Mouse (Mus musculus) olfactory bulb, adult 2 months (tissue): ENCODE measurements around the gene Fosl2. TPM values are rescaled to one million over a fixed set of nuclear protein-coding genes. Genes with fewer than 3 reads are reported as not detected.

ENCODE experiments used
- H3K27ac ChIP-seq: fragments of 200-500 bp; 2 replicates; pipeline ENCODE4 v1.5.1; 2012; ENCODE audit warnings: low read depth, low read length; ENCODE audit not compliant: insufficient read depth
- H3K4me1 ChIP-seq: fragments of 200-500 bp; 2 replicates; pipeline ENCODE4 v1.6.1; 2012; ENCODE audit warnings: low read length; ENCODE audit not compliant: control insufficient read depth, insufficient read depth
- H3K4me3 ChIP-seq: fragments of 200-500 bp; 2 replicates; pipeline ENCODE4 v1.5.1; 2012; ENCODE audit warnings: mild to moderate bottlenecking, low read depth, low read length, moderate library complexity; ENCODE audit not compliant: insufficient read depth
- CTCF ChIP-seq: fragments of 200-500 bp; IDR thresholded peaks from 2 replicates; pipeline ENCODE4 v1.5.1; 2012; ENCODE audit warnings: low read depth, mild to moderate bottlenecking, low read length, moderate library complexity; ENCODE audit not compliant: insufficient read depth
- POLR2A ChIP-seq: fragments of 200-500 bp; IDR thresholded peaks from 2 replicates; pipeline ENCODE4 v1.6.1; 2012; ENCODE audit warnings: mild to moderate bottlenecking, low read depth, low read length, moderate library complexity; ENCODE audit not compliant: insufficient read depth
- WGBS: fragments of 180-500 bp; shearing (Covaris S2); methylation state at CpG from one replicate; pipeline ENCODE4 v1.1.7; 2018; 5-methylcytosine and 5-hydroxymethylcytosine counted together
- polyA plus RNA-seq: library from polyadenylated mRNA; stranded (reverse); fragments of >200 nt; gene quantifications from 2 replicates; pipeline ENCODE4 v1.2.4, GENCODE M21; 2012; ENCODE audit warnings: low replicate concordance; ENCODE audit not compliant: missing spikeins, insufficient read depth, insufficient read length

Gene Fosl2
- polyA plus RNA-seq, 1 experiment, result not detected

DNA sequence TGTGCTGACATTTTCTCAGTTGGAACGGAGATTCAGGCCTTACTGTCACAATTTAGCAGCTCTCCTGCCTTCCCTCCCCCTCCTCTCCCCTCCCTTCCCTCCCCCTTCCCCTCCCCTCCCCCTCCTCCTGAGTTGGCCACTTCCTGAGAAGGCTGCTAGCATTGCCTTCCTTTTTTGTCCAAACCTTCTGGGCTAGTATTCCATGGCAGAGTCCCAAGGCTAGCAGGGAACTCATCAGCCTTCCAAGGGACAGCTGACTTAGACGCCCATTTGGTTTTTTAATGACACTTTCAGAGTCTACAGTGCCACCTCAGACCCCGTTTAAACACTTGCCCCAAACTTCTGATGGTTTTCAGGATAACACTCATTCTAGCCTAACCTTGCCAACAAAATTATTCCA lies 7.7 kb upstream of the Fosl2 start:
- Histone ChIP-seq H3K4me1 (peaks cover 7% of the 10 kb centered on the region; the same call in 1 of the 2 replicates), H3K4me3 (no peak overlapping the region), H3K27ac (no peak overlapping the region)
- TF ChIP-seq CTCF, result no peak
- TF ChIP-seq POLR2A, result no peak
- WGBS, result 69% methylated on average over 3 of the region's 3 CpGs

DNA sequence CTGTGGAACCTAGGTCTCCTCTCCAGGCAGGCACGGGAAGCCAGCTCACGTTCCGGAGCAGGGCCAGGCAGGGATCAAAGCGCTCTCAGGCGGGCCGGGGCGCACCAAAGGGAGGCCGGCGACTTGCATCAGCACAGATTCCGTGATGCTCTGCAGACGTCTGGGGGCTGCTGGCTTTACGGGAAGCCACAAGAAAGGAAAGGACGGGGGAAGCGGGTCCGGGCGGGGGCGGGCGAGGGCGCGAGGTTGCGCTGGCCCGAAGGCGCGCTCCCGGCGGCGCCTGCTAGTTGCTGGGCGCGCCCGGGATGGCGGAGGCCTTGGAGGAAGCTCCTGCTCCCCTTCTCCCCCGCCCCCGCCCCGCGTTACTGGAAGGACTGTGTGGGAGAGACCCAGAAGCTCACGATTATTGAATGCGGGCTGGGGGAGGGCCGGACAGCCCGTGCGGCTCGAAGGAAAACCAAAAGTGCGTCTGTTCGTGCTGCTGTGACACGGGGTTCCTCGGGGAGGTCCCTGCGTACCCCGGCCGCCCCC lies 2.6 kb upstream of the Fosl2 start:
- peak overlapping the region; percentile 42 for H3K4me3 ChIP-seq
- no peak for TF ChIP-seq CTCF
- TF ChIP-seq POLR2A, result no peak
- peaks cover 14% of the 10 kb centered on the region; the same call in 1 of the 2 replicates for H3K4me1 ChIP-seq
- H3K27ac ChIP-seq, result peak overlapping the region; percentile 47; the same call in 1 of the 2 replicates
- 1% methylated on average over 47 of the region's 48 CpGs for WGBS

DNA sequence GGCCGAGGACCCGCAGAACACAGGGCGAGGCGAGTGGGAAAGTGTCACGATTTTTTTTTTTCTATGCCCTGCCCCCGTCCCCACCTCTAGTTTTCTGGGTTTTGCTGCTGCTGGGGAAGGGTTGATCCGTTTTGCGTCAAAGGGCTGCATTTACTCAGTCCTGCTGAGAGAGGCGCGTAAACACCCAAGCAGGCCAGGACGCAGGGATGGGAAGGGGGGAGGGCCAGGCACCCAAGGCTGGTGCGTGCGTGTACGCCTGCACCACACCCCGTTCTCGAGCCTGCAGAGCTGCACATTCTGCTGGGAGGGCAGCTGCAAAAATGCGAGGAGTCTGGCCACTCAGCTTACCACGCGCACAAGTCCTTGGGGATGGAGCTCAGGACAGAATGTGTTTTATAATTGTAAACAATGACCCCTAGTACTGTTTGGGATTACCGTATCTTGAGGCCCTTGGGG lies 2.0 kb upstream of the Fosl2 start:
- WGBS, result under 1% methylated on average over 20 of the region's 20 CpGs

DNA sequence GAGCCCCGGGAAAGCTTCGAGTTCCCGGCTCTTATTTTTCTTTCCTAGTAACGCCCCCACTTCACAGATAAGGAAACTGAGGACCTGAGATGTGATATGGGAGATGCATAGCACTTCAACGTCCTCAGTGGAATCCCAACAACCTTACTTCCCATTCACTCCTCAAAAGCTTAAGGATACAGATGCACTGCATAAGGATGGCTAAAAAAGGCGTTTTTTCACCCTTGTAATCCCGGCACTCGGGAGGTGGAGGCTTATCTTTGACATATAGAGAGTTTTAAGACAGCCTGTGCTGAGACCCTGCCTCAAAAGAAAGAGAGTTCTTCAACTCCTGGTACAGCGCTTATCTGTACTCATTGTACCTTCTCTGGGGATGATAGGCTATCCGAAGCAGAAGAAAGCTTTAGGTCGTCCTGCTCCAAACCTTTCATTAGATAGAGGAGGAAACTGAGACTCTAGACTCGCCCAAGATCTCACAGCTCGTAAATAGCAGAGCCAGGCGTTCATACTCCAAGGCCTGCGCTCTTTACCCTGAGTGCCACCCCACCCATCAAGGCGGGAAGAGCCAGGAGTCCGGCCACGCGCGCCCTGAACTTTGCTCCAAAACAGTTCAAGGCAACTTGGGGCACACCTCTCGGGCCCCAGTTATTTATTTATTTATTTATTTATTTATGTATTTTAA lies 1.4 kb upstream of the Fosl2 start:
- no peak for TF ChIP-seq CTCF
- no peak for TF ChIP-seq POLR2A
- Histone ChIP-seq H3K4me3 (peak overlapping the region; percentile 42), H3K27ac (peak overlapping the region; percentile 78), H3K4me1 (peaks cover 14% of the 10 kb centered on the region; the same call in 1 of the 2 replicates)
- WGBS, result 5% methylated on average over 21 of the region's 21 CpGs

More for the DNA sequence above, 2.0 kb upstream of the Fosl2 start:
- Histone ChIP-seq H3K4me3 (peak overlapping the region; percentile 42), H3K4me1 (peaks cover 14% of the 10 kb centered on the region; the same call in 1 of the 2 replicates), H3K27ac (peak overlapping the region; percentile 78)
- TF ChIP-seq CTCF (no peak), POLR2A (no peak)

DNA sequence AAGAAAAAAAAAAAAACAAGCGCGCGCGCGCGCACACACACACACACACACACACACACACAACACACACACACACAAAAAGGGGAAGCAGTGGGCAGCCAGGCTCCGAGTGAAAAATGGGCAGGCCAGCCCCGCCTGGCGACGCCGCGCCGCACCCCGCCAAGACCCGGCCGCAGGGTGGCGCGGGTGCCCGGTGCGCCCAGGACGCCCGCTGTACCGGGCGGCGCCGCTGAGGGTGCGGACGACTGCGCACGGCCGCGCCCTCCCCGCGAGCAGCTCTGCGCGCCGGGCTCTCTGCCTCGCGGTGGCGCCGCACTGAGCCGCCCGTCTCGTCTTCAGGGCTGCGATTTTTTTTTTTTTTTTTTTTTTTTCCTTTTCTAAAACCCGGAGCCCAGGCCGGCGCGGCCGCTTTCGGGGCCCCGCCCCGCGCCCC lies 682 bp upstream of the Fosl2 start:
- under 1% methylated on average over 49 of the region's 54 CpGs for WGBS

DNA sequence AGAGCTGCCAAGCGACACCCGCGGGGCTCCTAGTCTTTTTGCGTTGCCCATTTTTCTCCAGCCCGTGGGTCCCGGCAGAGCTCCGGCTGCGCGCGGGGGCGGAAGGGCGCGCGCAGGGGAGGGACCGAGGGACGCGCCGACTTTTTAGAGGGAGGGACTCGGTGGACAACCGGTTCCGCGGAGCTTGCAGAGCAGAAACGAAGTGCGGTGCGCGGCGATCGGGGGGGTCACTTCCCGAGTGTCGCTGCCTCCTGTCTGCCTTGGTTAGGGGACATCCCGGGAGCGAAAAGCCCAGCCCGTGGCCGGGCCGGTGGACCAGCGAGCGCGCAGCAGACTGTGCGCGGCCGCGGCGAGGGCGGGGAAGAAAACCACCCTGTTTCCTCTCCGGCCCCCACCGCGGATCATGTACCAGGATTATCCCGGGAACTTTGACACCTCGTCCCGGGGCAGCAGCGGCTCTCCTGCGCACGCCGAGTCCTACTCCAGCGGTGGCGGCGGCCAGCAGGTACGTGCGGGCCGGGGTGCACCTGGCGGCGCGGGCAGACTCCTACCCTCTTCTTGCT lies 781 bp downstream of the Fosl2 start:
- peaks cover 18% of the 10 kb centered on the region; the same call in 1 of the 2 replicates for H3K4me1 ChIP-seq
- WGBS, result under 1% methylated on average over 63 of the region's 63 CpGs
- TF ChIP-seq POLR2A (no peak), CTCF (no peak)
- H3K27ac ChIP-seq, result peak overlapping the region; percentile 92
- H3K4me3 ChIP-seq, result peak overlapping the region; percentile 86

More for the DNA sequence above, 682 bp upstream of the Fosl2 start:
- H3K4me1 ChIP-seq, result peaks cover 14% of the 10 kb centered on the region; the same call in 1 of the 2 replicates
- H3K27ac ChIP-seq, result peak overlapping the region; percentile 97
- TF ChIP-seq CTCF (0 out of 2 replicates have a peak, but pooled peaks have one; percentile 4), POLR2A (no peak; the same call in 1 of the 2 replicates)
- peak overlapping the region; percentile 86 for H3K4me3 ChIP-seq

DNA sequence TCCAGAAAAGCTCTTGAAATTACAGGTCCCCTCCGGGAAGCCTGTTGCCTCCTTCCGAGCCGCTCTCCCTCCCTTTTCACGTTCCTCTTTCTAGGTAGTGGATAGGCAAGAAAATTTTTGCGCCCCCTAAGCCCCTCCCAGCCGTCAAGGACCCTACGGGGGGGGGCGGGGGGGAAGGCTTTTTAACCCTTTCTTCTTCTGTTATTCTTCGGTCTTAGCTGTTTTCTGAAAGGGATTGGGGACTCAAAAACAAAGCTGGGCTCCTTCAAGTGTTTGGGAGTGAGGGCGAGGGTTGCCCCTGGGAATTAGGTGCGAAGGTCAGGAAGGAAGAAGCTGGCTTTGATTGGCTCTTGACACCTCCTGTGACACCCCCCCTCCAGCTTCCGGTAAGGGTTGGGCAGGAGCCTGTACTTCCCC lies 1.5 kb downstream of the Fosl2 start:
- H3K27ac ChIP-seq, result no peak overlapping the region
- WGBS, result 6% methylated on average over 12 of the region's 12 CpGs
- peak overlapping the region; percentile 86 for H3K4me3 ChIP-seq

DNA sequence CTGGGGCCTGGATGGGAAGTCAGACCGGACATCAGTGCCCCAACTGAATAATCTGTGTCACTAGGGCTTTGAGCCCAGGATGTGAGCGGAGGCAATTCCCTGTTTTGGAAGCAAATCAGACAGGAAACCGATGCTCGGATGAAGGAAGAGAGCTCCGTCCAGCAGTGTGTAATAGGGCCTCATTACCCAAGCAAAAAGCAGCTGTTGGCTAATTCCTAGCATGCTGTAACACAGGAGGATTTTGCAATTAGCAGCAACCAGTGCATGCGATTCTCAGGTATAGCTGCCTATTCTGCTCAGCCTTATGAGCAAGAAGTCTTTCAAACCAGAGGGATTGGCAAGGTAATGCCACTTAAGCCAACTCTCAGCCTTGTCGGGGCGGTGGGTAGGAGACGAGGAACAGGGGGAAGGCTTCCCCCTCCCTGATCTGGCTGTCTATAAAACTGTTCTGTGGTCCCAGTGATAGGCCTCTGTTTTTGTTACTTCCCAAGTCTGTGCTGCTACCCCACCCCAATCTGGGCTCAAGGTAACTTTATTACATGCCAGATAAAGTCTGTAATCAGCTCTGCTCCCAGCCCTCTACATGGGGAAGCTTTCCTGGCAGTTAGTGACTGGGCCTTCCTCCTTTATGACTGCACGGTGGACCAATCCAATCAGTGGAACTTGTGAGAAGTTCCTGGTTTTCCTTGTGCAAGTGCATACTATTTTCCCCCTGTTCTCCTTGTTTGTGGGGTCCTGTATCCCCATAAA lies 3.0 kb downstream of the Fosl2 start:
- Histone ChIP-seq H3K4me1 (peaks cover 25% of the 10 kb centered on the region), H3K27ac (peak overlapping the region; percentile 20), H3K4me3 (peak overlapping the region; percentile 49)
- TF ChIP-seq POLR2A, result no peak
- no peak for TF ChIP-seq CTCF
- WGBS, result 29% methylated on average over 10 of the region's 10 CpGs

More for the DNA sequence above, 1.5 kb downstream of the Fosl2 start:
- TF ChIP-seq CTCF (no peak), POLR2A (no peak)
- H3K4me1 ChIP-seq, result peaks cover 20% of the 10 kb centered on the region
